Mouse (Mus musculus) urinary bladder, postnatal 36 days (tissue): Measurements from ENCODE around the gene Epc2.

ENCODE experiments used
- DNase-seq, 2 experiments: peaks; one replicate each; pipeline ENCODE4 v3.0.0; 2022; ENCODE audit warnings: low spot score in 2 of 2, mixed read lengths in 1 of 2

Gene Epc2

DNA sequence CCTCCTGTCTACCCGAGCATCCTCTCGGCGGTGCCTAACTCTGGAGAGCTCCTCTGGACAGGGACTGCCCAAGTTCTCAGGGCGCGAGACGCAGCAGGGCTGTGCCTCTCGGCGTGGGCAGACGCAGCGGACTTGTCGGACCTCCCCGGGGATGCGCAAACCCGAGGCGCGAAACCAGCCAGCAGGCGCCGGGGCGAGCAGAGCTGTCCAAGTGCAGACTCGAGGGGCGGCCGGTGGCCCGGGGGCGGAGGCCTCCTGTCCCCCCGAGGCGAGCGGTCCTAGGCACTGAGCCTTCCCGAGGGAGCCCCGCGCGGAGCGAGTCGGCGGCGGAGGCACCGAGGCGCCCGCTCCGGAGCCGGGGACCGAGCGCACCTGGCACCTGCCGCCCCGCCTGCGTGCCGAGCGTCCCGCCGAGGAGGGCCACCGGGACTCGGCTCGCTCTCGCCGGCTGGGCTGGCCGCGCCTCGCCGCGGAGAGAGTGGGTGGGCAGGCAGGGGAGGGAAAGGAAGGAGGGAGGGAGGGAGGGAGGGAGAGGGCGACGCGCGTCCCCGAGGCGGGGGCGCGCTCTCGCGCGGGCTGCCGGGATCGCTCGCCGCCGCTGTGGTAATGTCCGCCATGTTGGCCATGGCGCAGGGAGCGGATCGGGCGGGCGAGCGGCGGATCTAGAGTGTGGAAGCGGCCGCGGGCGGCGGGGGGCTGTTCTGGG lies at the start of gene Epc2:
Epc2 (plus strand) TSS at position 556 of the 706 bp plus-strand sequence.
- peak; percentile 67 to 80 for DNase-seq

DNA sequence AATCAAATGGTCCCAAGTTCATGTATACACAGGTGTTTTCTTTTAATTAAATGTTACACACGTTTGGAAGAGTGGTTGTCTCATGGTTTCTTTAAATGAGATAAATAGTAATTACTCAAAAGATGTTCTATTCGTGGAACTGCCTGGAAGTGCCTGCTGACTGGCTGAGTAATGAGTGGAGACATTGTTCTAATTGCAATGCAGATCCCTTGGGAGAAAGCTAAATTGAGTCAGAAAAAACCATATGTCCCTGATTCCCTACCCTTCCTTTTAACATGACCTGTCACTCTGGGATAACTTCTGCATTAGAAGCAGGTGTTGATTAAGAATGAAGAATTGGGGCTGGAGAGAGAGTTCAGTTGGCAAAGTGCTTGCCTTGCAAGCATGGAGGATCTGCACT lies 45.3 kb upstream of the Epc2 start:
- no peak for DNase-seq

DNA sequence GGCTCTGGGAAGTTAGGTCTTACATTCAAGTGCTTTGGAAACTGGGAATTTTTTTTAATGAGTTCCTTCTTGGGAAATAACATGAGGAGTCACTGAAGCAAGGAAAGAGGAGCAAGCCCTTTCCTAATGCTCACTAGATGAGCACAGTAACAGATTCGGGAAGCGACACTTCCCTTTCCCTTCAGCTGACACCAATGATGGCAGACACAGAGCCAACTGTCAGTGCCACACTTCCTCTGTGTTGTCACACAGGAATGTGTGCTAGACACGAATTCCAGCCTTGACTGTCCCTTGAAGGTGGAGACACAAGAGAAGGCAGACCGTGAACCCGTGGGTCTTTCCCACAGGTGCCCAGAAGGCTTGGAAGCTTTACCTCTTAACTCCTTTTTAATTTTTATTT lies 39.6 kb upstream of the Epc2 start:
- DNase-seq = no peak

DNA sequence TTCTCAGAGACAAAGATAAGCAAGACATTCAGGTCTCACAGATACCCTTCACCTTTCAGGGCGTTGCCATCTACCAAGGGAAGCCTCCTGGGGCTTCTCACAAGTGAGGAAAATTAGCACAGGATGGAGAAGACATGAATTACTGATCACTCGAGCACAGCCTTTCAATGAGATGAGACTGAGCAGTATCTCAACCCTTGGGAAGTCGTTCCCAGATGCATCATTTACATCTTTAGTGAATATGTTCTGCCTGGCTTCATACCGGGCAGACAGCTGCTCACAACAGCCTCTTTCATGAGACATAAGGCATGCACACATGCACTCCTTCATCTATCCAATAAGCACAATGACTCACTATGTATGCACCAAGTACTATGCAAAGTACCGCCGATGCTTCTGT lies 38.7 kb upstream of the Epc2 start:
- DNase-seq = no peak

DNA sequence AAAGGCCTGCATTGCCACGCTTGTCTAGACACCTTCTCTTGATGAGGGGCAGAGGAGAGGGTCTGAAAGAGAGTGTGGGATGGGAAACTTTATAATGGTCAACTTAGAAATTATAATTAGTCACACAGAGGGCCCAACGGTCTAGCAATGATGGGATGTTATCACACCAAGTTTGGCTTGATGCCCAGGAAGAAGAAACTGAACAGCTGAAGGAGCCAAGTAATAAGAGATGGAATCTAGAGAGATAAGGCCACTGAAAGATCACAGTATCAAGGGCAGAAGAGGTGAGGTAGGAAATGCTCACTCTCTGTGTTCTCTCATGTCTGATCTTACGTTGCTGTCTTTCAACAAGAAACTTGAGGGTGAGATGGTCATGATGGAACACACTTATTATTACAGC lies 35.4 kb upstream of the Epc2 start:
- DNase-seq = no peak

DNA sequence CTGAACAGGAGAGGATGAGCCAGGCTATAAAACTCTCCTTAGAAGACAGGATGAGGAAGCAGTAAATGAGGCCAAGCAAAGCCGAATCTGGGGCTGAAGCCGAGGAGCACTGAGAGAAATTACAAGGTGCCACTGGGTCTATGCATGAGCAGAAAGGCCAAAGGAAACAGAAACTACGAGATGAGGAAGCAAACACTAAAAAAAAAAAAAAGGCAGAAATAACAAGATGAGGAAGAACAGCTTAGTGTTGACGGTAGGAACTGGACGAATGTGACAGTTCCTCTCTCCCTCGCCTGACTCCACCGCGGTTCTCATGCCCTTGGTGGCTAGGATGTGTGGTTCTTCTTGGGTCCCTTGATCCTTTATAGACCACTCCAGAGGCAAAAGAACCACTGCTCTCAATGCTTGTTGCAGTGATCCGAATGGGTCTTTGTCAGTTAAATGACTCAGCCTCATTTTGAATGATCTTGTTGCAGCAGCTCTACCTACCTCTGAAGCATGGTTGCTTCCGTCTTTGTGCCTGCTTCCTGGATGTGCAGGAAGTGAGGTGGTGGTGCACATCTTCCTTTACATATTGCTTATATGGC lies 34.2 kb upstream of the Epc2 start:
- DNase-seq = no peak

DNA sequence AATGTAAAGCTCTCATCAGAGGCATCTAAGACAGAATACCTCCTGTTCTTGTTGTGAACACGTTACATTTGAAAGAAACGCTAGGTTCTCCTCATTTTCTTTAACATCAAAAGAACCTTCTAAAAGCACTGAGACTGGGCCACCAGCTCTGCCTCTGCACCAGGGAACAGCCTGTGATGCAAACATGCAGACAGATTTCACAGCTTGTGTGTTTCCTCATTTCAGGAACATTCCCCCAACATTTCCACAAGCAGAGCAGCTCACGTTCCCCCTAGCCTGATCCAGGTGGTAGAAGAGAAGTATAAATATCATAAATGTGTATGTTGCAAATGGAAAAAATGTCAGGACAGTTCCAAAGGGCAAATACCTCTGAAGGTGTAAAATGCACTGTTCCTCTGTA lies 30.9 kb upstream of the Epc2 start:
- no peak for DNase-seq

DNA sequence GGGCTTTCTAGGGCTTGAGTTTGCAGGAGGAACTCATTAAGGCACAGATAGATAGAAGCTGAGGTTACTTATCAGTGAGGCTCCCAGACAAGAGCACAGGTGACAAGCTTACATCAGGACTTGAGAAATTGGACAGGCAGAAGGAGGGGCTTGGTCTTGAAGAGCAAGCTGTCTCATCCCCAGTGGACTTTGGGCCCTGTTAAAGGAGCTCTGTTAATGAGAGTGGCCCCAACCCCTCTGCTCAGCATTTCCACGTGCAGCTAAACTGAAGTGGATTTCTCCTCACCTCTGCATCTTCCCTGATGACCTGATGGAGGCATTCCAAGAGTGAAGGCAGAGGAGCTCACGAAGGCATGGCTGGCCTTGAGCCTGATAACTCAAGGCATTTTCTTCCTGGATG lies 27.4 kb upstream of the Epc2 start:
- DNase-seq = no peak

DNA sequence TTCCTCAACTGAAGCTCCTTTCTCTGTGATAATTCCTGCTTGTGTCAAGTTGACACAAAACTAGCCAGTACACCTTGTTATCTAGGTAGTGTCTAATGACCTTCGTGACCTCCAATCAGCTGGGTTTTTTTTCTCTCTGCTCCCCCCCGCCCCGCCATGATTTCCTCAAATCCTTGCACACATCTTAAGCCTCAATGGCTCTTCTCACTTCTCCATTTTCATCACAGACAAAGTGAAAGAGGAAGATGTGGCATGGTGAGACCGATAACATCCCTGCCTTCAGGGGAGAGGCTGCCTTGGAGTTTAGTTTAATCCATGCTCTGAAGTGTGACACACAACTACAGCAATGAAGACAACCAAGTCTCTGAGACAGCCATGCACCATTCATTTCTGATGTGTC lies 26.5 kb upstream of the Epc2 start:
- DNase-seq = no peak

DNA sequence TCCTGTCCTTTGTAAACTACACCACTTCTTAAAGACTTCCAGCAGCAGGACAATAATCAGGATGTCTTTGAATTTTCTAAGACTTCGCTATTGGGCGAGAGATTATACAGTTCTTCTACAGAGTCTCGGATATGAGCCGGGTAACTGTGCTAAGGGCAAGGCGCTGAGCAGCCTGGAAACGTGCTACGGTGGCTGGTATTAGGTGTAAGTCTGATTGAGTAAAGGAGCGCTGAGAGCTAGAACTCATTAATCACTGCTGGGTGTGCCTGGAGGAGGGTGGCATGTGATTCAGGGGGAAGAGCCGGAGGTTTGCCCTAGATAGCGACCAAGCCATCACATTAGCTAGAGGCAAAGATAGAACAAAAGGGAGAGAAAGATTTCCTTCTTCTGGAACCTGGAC lies 25.1 kb upstream of the Epc2 start:
- DNase-seq = no peak

DNA sequence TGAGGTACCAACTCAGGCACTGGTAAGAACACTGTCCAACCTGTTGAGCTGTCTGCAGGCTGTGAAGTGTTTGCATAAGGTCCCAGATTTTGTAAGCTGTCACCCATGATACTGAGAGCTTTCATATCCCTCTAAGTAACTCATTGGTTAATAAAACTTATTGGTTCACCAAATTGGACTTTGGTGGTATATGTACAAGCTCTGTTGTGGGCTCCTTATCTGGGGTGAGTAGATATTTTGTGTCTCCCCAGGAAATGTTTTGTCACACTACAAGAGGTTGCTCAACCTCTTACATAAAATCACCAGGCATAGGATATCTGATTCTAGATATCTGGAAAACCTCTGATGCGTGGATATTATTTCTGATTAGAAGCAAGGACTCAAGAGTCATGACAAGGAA lies 20.3 kb upstream of the Epc2 start:
- no peak for DNase-seq

DNA sequence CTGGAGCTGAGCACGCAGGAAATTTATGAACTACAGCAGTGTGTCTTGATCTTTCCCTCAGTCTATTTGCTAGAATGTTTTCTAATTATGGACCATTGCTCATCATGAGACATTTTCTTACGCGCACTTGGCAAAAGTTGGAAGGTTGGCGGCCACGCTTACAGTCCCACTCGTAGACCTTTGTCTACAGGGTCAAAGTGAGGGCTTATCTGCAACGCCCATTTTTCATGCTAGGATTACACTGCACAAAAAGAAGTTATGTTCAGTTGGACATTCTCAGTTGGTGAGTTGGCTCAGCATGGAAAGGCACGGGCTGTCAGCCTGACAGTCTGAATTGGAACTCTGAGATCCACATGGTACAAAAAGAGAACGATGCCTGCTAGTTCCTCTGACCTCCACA lies 18.1 kb upstream of the Epc2 start:
- DNase-seq = no peak

DNA sequence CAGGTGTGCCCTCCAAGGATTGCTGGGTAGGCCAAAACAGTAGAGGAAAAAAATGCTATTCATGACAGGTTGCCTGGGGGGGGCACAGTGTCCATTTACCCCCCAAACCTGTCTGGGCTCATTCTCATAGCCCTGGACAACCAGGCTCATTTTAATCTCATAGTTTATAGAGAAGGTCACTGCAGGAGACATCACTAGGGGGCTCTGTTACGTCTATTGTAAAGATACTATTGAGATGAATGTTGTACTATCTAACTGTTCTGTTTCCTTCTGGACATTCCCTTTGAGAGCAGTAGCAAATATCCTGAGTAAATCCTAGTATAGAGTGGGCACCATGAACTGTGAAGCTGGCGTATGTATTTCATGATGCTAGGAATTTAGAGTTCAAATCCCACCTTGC lies 5.0 kb upstream of the Epc2 start:
- DNase-seq = no peak

DNA sequence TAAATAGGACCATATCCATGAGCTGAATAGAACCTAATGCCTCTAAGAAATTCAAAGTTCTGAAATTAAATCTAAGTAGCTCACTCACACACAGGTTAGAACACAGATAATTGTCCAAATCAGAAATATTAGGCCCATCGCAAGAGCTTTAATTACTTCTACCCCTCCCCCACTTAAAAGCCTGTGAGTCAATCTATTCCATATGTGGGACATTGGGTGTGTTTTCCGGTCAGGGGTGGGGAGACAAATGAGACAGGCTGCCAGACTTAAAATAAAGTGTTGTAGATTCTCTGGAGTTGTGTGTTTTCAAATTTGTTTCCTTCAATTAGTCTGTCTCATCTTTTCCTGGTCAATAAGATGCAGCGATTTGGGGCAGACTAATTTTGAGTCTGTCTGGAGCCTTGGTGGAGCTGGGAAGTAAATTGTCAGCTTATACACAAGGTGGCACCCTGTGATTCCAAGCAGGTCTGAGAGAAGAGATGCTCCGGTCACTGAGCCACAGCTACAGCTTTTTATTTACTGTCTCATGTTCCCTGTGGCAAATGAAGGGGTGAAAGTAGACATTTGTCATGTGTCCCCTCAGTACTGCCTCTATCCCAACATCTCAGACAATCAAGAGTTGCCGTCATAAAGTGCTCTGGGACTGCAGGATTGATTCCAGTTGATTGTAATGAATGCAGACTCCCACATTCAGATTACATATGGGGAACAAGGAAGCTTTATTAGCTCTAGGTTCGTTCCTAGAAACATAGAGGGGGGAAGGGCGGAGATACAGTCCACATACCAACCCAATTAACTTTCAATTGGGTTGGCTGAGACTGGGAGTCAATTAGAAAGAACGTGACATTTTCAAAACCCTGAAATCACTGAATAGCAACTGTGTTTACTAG lies 3.5 kb upstream of the Epc2 start:
- DNase-seq = no peak

DNA sequence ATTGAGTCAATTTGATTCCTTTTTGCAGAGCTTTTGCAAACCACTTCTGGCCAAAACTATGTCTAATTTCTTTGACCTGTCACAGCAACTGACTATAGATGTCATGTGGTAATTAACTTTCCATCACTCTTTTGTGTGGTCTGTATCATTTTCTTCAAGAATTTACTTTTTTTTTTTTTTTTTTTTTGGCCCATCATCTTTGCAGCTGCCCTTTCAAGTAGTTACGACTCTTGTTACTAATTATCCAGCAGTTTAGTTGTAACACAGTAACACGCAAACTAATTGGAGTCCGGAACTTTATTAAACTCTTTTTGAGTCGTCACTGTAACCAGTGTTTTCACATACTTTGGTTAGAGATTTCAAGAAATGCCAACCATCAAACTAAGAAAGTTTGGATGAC lies 819 bp upstream of the Epc2 start:
- DNase-seq = no peak

DNA sequence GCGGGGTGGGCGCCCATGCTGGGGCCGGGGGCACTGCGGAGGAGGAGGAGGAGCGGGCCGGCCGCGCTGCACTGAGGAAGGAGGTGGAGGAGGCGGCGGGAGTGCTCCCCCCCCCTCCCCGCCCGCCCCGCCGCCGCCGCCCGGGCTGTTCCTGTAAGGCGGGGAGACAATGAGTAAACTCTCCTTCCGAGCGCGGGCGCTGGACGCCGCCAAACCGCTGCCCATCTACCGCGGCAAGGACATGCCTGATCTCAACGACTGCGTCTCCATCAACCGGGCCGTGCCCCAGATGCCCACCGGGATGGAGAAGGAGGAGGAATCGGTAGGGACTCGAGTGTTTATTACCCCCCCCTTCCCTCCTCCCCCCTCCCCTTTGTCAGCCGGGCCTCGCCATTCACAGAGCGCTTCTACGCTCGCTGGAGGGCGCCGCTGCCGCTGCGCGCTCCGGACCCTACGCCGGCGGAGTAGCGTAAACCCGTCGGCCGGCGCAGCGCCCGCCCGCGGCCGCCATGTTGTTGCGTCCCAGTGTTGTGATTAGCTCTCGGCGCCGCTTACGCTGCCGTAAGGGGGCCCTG lies 438 bp downstream of the Epc2 start:
- DNase-seq = peak; percentile 90 to 93

DNA sequence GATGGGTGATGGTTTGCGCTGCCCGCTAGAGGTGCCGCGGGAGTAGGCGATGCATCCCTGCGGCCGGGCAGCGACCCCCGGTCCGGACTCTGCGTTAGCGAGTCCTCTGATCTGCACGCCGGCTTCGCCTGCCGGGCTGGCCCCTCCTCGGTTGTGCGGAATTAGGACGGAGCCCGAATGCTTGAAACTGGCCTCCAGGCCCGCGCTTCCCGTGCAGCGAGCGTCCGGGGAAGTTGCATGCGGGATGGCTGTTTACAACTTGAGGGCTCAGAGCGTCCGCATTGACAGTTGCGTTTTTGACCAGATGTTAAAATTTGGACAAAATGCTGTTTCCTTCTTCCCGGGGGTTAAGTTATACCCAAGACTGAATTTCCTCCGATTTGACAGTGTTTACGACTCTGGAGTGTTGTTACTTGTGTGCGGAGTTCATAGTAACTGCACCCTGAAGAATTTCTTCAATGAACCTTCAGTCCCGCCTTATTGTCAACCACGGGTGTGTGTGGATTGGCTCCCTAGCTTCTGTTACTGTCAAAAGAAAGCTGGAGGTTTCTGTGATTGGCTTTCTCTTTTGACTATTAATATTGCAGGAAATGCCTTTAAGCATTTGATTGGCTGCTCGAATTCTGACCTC lies 1.3 kb downstream of the Epc2 start:
- peak; percentile 26 to 52 for DNase-seq

DNA sequence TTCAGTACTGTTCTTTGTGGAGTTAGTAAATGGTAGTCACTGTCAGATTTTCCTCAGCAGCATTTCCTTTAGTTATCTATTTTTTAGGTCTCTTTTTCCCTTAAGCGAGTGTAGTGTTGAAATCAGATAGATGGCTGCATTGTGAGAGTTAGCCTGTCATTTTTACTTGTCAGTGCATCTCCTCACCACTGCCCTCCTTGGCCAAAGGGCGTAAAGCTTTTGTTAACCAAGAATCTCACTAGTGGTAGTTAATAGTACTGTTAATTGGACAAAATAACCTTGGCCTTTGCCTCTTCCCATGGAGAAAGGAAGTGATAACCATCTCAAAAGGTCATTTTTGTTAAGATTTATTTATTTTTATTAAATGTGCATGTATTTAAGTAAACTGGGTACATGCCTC lies 6.5 kb downstream of the Epc2 start:
- no peak for DNase-seq

DNA sequence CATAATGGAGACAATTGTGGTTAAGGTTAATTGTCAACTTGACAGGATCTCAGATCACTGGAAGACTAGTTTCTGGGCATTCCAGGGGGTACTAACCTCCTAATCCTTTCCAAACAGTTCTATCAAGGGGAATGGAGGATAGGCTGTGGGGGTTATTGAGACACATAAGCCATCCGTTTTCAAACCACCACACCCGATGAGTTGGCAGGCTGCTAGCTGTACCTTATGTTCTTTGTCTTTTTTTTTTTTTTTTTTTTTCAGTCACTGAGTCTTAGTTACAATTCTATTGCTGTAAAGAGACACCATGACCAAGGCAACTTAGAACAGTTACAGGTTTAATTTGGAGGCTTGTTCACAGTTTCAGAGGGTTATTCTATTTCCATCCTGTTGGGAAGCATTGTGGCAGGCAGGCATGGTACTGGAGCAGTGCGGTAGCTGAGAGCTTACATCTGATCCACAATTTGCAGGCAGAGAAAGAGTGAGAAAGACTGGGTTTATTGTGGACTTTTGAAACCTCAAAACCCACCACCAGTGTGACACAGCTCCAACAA lies 14.5 kb downstream of the Epc2 start:
- no peak for DNase-seq

DNA sequence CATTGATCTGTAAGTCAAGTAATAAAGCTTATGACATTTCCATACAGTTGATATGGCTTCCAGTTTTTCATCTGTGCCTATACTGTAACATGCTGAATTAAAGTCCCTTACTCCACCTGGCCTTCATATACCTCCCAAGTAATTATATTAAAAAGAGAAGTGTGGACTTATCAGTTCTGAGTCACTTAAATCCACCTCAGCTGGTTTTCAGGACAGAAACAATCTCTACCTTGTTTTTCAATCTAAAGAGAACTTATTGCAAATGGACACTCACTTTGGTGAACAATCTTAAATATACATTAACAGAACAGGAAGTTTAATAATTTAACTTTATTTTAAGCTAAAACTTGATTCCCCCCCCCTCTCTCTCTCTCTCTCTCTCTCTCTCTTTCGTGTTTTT lies 15.8 kb downstream of the Epc2 start:
- DNase-seq = no peak

DNA sequence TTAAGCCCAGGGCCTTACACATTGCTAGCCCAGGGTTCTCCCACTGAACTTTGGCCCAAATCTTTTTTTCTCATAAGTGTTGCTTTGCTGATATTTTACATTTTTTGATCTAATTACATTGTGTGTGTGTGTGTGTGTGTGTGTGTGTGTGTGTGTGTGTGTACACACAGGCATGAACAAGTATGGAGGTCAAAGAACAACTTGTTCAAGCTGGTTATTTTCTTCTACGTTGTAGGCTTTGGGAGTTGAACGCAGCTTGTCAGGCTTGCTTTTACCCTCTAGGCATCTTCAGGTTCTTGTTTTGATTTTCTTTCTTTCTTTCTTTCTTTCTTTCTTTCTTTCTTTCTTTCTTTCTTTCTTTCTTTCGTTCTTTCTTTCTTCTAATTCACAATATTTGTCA lies 19.9 kb downstream of the Epc2 start:
- DNase-seq = no peak
